Mouse (Mus musculus): ENCODE measurements around the gene Abcb5. TPM values are rescaled to one million over a fixed set of nuclear protein-coding genes. Genes with fewer than 3 reads are reported as not detected.
"Not testable (repeated sequence)": the region's sequence is repeated elsewhere in the genome, so short reads cannot be mapped to it uniquely, and the experiment has no call there.

Abcb5 gene
- total RNA-seq (2014; fragmentation: Nextera tagmentation) = not detected in 2 replicates
- not detected in 2 replicates for total RNA-seq (2017)

DNA sequence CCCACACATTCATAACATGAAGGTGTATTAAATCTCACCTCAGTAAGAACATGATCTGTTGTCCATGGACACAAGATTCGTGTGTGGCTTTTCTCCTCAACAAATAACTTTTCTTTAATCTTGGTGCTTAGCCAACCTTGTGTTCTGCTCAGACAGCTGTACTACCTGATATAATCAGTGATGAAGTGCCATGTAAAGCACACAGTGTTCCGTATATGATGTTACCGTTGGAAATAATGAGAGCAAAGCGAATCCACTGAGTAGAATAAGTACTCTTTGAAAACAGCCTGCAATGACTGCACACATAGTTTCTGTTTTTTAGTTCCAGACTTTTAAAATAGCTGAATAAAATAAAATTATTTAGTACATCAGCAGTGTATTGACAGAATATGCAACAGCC is at the start of gene Abcb5:
TSS of gene Abcb5 (minus strand) at position 101 of the 400 bp plus-strand sequence.
- no peak for ATAC-seq (replicated peaks; ENCODE audit: low FRiP score, low TSS enrichment, poor library complexity, severe bottlenecking)

DNA sequence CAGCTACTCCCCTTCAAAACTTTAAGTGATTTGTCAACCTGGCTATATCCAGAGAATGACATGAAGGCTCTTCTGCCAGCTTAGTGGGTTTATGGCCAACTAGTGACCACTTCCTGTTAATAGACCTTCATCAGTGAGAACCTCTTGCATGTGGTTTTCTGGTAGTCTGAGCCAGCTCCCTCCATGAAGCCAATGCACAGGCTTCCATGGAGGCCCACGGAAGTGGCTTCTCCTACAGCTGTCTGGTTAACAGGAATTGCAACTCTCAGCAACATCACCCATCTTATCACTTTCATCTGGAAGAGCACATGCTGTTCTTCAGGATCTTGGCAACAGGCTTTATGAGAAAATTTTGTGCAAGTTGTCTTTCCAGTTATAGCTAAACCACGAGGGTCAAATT is 33.0 kb upstream of the Abcb5 start:
- ATAC-seq (replicated peaks; ENCODE audit: low FRiP score, low TSS enrichment, poor library complexity, severe bottlenecking) = no peak

- peak; percentile 74; the same call in 1 of the 2 replicates for ATAC-seq (replicated peaks; ENCODE audit: low FRiP score, low TSS enrichment, poor library complexity, severe bottlenecking)
These were observed 28.3 kb upstream of the Abcb5 start for GRCm38 (mm10) chr12:118994328-118995166.

DNA sequence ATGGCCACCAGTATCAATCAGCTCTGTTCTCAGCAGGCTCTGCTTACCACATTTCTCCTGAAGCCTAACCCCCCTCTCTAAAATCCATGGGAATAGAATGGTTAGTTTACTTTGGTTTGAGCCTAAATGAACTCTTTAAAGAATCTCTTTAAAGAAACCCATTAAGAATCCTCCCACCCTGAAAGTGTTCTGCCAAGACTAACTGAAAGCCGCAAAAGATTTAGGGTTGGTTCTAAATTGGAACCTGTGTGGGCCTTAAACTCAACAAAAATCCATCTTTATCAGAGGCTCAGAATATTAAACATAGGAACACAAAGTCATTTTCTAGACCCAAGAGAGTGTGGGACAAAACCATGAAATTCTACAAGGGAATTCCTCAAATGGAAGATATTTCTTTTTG is 18.6 kb upstream of the Abcb5 start:
- ATAC-seq (replicated peaks; ENCODE audit: low FRiP score, low TSS enrichment, poor library complexity, severe bottlenecking) = no peak

DNA sequence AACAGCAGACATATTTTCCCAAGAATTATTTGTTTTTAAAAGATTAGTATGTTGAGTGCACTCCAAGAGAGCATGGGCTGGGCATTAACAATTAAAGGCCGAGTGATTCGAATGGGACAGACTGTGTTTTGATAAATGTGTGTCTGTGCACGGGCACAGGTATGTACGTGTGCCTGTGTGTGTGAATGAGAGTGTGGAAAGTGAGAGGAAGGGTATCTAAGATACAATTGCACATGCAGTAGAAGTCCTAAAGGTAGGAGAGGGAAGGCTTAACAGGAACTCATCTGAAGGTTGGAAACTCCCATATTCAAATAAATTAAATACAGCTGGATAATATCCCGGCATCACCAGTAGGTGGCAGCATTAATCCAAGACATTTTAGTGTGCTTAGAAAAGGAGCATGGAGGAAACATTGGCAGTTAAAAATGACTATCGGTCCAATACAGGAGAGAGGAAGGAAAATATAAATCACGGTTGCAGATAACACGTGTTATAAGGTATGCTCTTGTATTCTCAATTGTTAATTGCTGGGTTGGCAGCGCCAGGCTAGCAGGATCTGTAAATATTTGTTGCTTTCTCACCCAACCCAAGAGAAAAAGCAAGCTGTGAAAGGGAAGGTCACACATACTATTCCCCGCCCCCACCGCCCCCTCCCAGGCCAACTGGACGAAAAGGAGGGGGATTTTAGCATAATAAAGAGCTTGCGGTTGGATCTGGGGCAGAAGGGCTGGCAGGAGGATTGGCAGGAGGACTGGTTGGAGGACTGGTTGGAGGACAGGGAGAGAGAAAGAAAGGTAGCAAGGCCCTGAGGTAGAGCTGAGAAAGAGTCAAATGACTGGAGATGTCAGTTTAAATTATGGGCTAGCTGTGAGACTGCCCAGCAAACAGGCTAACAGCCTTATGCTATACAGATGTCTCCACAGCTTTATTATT is 35.6 kb downstream of the Abcb5 start:
- ATAC-seq (replicated peaks; ENCODE audit: low FRiP score, low TSS enrichment, poor library complexity, severe bottlenecking) = peak; percentile 79

- ATAC-seq (replicated peaks; ENCODE audit: low FRiP score, low TSS enrichment, poor library complexity, severe bottlenecking) = peak; percentile 69
These were observed 39.4 kb downstream of the Abcb5 start for GRCm38 (mm10) chr12:118926813-118927281.

DNA sequence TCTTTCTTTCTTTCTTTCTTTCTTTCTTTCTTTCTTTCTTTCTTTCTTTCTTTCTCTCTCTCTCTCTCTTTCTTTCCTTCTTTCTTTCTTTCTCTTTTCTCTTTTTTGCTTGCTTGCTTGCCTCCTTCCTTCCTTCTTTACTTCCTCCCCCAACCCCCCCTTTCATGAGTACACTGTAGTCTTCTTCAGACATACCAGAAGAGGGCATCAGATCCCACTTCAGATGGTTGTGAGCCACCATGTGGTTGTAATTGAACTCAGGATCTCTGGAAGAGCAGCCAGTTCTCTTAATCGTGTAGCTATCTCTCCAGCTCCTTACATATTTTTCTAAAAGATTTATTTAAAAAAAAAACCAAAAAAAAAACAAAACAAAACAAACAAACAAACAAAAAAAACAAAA is 42.3 kb downstream of the Abcb5 start:
- ATAC-seq (replicated peaks; ENCODE audit: low FRiP score, low TSS enrichment, poor library complexity, severe bottlenecking) = not testable (repeated sequence)

- ATAC-seq (replicated peaks; ENCODE audit: low FRiP score, low TSS enrichment, poor library complexity, severe bottlenecking) = no peak
These were observed 48.5 kb downstream of the Abcb5 start for GRCm38 (mm10) chr12:118917771-118918170.

DNA sequence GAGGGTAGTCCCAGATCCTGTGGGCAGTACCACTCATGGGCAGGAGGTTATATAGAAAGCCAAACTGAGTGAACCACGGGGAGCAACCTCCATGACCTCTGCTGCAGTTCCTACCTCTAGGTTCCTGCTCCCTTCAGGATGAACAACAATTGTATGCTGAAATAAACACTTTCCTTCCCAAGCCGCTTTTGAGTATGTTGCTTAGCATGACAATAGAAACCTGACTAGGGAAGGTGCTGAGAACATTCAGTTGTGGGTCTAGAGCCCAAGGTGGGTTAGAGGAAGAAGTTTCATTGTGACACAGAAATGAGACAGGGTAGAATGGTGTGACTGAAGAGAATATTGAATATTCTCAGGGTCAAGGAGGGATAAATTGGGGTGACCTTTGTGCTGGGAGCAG is 55.9 kb downstream of the Abcb5 start:
- no peak for ATAC-seq (replicated peaks; ENCODE audit: low FRiP score, low TSS enrichment, poor library complexity, severe bottlenecking)

DNA sequence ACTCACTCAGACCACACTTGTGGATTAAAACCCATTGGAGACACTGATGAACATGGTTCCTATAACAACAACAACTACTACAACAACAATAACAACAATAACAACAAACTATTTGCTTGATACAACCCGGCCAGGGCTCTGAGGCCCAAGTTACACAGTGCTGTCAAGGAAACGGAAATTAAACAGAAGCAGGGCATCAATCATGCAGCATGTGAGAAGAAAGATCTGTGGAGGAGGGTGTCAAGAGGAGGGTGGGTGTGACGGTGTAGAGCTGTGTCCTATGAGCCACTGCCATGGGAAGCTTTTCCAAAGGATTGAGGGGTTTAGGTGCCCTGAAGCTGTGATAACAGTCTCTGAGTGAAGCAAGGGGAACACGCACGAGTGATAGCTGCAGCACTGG is 64.0 kb downstream of the Abcb5 start:
- ATAC-seq (replicated peaks; ENCODE audit: low FRiP score, low TSS enrichment, poor library complexity, severe bottlenecking) = no peak

GRCm38 (mm10) chr12:118887964-118888363 is 78.3 kb downstream of the Abcb5 start:
- ATAC-seq (replicated peaks; ENCODE audit: low FRiP score, low TSS enrichment, poor library complexity, severe bottlenecking) = no peak

DNA sequence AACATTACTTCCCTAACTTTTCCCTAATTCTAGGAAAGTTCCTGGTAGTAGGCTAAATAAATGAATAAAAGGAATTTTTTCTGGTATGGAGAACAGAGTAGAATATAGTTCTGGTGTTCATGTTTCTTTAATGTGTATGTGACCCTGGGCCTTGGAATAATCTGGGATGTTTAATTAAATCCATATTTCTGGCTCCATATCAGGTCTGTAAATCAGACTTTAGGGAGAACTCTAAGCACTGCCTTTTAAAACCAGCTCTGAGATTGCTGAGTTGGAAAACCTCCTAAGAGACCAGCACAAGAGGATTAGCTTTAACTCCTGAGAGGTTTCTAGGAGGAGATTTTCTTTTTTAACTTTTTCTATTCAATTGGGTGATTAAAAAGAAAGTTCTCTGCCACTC is 83.4 kb downstream of the Abcb5 start:
- no peak for ATAC-seq (replicated peaks; ENCODE audit: low FRiP score, low TSS enrichment, poor library complexity, severe bottlenecking)

- ATAC-seq (replicated peaks; ENCODE audit: low FRiP score, low TSS enrichment, poor library complexity, severe bottlenecking) = no peak
These were observed 93.5 kb downstream of the Abcb5 start for GRCm38 (mm10) chr12:118872673-118873072.

GRCm38 (mm10) chr12:118856151-118856550 is 110.1 kb downstream of the Abcb5 start:
- no peak for ATAC-seq (replicated peaks; ENCODE audit: low FRiP score, low TSS enrichment, poor library complexity, severe bottlenecking)

- ATAC-seq (replicated peaks; ENCODE audit: low FRiP score, low TSS enrichment, poor library complexity, severe bottlenecking) = peak; percentile 99
These were observed 111.3 kb downstream of the Abcb5 start for GRCm38 (mm10) chr12:118854831-118855453.

- ATAC-seq (replicated peaks; ENCODE audit: low FRiP score, low TSS enrichment, poor library complexity, severe bottlenecking) = no peak
These were observed 111.8 kb downstream of the Abcb5 start for GRCm38 (mm10) chr12:118854401-118854800.

DNA sequence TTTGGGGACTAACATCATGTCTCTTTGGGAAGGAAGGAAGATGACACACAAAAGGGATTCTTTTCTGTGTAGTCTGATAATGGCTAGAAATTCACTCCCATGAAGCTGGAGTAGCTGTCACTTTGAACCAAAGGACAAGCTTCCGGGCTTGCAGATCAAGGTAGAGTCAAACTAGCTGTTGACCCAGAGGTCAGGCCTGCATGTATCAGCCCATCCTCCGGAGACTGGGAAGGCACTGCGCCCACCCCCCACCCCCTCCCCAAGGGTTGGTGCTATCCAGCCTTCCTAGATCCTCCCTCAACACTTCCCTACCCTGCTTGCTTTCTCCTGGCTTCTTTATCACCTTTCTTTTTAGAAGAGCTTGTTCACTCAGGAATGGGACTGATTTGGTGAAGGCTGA is 112.9 kb downstream of the Abcb5 start:
- no peak for ATAC-seq (replicated peaks; ENCODE audit: low FRiP score, low TSS enrichment, poor library complexity, severe bottlenecking)

DNA sequence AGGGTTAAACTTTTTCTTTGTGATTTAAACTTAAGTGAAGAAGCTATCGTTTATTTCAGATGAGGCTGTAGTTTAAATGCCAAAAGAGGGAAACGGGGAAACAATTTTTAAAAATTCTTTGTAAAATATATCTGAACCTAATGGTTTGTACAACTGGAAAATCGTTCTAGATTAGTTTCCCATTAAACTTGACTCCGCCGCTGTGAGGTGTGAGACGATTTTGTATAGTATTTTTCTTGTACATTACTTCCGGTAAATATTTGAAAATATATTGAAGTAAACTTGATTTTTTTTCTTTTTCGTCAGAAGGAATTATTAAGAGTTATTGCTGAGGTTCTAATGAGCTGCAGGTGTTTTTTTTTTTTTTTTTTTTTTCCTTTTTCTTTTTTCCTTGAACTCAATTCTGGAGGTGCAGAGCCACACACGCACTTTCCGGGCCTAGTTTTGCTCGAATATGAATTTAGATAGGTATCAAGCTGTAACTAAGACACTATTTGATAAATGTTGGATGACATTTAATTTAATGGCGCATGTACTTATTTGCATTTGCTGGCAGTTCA is 115.3 kb downstream of the Abcb5 start:
- no peak for ATAC-seq (replicated peaks; ENCODE audit: low FRiP score, low TSS enrichment, poor library complexity, severe bottlenecking)

DNA sequence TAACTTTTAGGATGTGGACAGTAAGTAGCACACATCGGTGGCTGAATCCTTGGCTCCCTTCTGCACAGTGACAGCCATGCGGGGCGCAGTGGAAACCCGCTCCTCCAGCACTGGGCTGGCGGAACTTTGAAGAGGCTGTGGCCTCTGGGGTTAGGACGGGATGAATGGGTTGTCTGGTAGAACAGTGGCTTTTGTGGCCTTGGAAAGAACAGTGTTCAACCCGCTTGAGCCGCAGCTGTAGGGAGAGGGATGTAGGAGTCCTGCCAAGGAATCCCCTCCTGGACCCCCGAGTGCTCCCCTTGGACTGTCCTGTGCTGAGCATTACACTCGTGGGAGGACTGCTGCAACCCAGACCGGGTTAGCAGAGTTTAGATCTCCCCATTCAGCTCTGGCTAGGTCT is 116.2 kb downstream of the Abcb5 start:
- no peak for ATAC-seq (replicated peaks; ENCODE audit: low FRiP score, low TSS enrichment, poor library complexity, severe bottlenecking)
